Mouse (Mus musculus): ENCODE measurements around the gene Olfr92.
"Not testable (repeated sequence)": the region's sequence is repeated elsewhere in the genome, so short reads cannot be mapped to it uniquely, and the experiment has no call there.

The Olfr92 gene

DNA sequence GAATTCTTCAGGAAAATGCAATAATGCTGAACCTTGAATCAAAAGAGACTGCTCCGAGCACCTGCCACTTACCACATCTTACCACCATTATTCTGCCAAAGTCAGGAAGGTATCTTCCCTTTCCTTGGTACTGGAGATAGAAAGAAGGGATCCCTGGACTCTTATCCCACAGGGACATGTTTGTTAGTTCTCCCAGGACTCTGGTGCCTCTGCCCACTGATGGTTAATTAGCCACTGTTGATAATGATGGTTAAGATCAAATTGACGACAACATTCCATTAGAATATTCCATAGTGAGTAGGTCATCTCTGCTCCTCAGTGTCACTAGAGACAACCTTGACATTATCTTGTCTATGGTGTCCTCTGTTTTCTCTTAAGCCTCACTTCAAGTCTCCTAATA lies at the start of gene Olfr92:
TSS of gene Olfr92 (minus strand) at position 101 of the 400 bp plus-strand sequence.
- no peak for DNase-seq (ENCODE audit: low spot score)

DNA sequence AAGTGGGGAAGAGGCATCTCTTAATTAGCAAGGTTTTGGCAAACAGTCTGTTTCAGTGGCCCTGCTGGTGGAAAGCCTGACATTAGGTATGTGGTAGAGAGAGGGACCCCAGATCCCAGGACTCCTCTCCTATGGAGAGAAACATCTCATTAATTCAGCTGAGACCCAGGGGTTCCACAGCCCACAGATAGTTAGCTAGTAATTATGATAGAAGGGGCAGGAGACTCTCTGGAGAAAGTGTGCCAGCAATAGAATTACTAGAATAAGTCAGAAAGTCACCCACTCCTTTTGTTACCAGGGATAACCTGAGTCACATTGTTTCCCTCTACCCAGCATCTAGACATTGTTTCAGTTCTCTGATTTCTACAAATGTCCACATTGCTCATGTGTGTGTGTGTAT lies 41.5 kb upstream of the Olfr92 start, which contains the start of gene Olfr93:
TSS of gene Olfr93 (minus strand) at position 101 of the 400 bp plus-strand sequence.
- no peak for DNase-seq (ENCODE audit: low spot score)

DNA sequence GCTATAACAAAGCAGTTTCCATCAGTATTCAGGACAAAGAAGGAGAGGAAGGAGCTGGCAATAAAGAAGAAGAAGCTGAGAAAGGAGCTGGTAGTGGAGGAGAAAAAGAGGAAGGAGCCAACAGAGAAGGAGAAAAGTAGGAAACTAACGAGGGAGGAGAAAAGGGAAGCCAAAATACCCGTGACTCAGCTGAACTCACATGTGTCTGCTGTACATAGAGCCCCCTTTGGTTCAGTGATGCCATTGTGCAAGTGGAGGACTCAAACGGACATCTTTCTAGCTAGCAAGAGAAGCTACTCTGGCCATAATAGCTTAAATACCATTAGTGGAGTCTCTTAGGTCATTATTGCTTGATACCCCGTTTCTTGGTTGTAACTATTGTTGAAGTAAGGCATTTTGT lies 11.5 kb upstream of the Olfr92 start:
- not testable (repeated sequence) for DNase-seq (ENCODE audit: low spot score)

DNA sequence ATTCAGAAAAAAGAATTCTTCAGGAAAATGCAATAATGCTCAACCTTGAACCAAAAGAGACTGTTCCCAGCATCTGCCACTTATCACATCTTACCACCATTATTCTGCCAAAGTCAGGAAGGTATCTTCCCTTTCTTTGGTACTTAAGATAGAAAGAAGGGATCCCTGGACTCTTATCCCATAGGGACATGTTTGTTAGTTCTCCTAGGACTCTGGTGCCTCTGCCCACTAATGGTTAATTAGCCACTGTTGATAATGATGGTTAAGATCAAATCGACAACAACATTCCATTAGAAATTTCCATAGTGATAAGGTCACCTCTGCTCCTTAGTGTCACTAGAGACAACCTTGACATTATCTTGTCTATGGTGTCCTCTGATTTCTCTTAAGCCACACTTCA lies 21.7 kb downstream of the Olfr92 start, which contains the start of gene Olfr91:
TSS of gene Olfr91 (minus strand) at position 101 of the 400 bp plus-strand sequence.
- no peak for DNase-seq (ENCODE audit: low spot score)

DNA sequence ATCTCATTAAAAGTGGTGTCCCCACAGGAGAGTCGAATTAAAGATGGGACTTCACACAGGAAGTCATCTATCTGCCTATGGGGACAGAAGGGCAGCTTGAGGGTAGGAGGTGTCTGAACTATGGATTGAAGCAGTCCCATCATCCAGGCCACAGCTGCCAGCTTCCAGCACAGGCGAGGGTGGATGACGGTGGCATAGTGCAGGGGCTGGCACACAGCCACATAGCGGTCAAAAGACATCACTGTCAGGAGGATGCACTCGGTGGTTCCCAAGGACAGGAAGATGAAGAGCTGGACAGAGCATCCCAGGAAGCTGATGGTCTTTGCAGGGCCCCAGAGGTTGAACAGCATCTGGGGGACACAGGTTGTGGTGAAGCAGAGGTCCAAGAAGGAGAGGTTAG lies 26.6 kb downstream of the Olfr92 start:
- no peak for DNase-seq (ENCODE audit: low spot score)

DNA sequence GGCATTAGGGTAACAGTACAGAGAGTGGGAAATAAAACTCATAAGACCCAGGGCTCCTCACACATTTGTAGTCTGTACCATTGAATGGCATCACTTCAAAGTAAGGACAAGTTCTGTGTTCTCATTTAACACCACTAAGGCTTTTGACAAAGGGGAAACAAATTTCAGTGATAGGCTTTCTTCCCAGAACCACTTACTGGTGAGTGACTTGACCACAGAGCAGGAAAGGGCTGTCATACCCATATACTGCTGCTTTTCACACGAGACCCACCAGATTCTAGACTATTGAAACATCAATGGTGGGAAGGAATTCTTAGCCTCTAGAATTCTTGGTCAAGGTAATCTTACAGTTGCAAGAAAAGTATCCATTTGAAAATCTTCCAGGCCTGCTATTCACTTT lies 27.7 kb downstream of the Olfr92 start:
- no peak for DNase-seq (ENCODE audit: low spot score)

DNA sequence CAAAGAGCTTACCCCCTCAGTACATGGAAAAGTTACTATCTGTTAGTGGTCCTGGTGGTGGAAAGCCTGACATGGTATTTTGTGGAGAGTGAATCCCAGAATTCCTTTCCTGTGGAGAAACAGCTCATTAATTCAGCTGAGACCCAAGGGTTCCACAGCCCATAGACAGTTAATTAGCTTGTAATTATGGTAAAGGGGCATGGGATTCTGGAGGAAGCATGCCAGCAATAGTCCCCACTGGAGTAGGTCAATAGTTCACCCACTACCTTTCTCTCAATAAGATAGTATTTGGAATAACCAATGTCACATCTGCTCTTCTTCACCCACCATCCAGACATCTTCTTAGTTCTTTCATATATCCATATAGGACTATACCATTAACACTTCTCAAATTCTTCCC lies 31.5 kb downstream of the Olfr92 start, which contains the start of gene Olfr90:
TSS of gene Olfr90 (minus strand) at position 101 of the 400 bp plus-strand sequence.
- no peak for DNase-seq (ENCODE audit: low spot score)

DNA sequence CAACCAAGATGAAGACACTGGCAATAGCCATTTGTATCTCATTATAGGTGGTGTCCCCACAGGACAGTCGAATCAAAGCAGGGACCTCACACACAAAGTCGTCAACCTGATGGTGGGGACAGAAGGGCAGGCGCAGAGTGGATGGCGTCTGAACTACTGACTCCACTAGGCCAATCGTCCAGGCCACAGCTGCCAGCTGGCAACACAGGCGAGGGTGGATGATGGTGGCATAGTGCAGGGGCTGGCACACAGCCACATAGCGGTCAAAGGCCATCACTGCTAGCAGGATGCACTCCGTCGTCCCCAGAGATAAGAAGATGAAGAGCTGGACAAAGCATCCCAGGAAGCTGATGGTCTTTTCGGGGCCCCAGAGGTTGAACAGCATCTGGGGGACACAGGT lies 34.3 kb downstream of the Olfr92 start:
- no peak for DNase-seq (ENCODE audit: low spot score)

DNA sequence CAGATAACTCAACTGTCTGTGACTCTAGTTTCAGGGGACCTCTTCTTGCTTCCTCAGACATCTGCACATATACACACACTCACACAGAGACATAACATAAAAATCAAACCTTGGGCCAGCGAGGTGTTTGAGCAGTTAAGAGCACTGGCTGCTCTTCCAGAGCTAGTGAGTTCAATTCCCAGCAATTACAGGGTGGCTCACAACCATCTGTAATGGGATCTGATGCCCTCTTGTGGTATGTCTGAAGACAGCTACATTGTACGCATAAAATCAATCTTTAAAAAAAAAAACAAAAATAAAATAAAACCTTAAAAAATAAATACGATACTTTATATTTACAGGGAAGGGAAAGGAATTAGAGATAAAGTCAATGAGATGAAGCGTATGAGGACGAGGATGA lies 35.3 kb downstream of the Olfr92 start:
- no peak for DNase-seq (ENCODE audit: low spot score)

DNA sequence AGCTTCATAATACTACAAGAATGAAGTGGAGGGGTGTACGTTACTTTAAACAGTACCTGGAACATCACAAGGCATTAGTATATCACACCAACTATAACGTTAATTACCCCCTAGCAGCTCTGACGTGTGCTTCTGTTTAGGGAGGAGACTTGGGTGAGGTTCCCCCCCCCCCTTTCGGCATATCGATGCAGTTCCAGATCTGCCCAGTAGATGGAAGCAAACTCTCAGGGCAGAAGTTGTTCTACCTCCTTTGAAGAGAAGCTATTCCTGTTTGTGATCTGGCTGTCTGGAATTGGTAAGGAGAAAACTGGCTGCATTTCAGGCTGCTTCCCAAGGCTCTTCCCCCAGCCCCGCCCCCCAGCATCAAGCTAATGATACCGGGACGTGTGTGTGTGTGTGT lies 36.6 kb downstream of the Olfr92 start:
- peak; percentile 37 for DNase-seq (ENCODE audit: low spot score)

DNA sequence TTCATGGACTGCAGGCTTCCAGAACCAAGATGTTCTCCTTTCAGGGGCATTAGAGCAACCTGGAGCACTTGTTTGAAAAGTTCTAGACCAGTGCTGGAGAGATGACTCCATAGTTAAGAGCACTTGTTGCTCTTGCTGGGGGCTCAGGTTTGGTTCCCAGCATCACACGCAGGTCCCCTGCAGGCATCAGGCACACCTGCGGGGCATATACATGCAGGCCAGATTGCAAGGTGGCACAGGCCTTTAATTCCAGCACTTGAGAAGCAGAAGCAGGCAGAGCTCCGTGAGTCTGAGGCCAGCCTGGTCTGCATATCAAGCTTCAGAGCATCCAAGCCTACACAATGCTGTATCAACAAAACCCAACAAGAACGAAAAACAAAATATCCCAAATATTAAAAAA lies 38.2 kb downstream of the Olfr92 start:
- DNase-seq (ENCODE audit: low spot score): no peak

DNA sequence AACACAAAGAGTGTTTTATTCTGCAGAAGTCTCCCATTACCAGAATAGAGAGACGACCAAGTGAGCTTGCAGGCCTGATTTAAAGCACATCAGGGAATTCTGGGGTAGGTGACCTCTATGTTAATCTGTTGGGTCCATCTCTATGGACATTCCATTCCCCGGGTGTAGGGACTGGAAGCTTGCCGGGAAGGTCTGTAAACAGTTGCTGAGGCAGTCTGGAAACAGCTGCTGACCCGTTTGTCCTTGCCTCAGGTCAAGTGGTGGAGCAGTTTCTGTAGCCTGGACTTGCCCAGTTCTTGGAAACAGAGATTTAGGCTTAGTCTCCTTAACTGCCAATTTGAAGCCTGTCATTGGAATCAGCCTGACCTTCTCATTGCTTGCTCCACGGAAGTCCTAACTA lies 39.8 kb downstream of the Olfr92 start:
- DNase-seq (ENCODE audit: low spot score): no peak

DNA sequence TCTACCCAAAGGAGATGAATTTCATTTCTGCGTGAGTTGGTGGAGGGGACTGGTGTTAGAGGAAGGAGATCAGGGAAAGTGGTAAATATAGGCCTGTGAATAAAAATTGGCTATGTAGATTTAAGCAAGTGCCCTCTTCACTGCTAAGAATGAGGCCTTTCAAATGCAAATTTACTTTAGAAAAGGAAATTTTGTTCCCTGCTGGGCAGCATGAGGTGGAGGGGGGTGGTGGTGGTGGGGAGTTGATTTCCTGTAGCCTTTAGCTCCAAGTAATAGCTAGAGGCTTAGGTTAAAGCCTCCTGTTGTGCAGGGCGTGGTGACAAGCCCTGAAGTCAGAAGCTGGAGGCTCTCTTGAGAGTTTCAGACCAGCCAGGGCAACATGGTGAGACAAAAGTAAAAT lies 40.9 kb downstream of the Olfr92 start:
- DNase-seq (ENCODE audit: low spot score): no peak

DNA sequence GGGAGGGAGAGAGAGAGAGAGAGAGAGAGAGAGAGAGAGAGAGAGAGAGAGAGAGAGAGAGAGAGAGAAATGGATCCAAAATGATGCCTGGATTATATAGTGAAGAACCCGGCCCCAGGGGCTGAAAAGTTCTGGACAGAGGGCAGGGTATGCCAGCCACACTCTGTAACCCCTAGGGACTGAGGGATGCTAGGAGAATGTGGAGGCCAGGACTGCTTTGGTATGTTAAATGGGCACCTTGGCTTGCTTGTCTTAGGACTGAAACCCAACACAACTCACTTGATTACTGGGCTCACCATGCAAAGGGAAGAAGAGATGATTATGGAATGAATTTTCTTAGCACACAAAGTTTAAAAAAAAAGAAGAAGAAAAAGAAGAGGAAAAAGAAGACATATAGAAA lies 41.7 kb downstream of the Olfr92 start:
- DNase-seq (ENCODE audit: low spot score): no peak

DNA sequence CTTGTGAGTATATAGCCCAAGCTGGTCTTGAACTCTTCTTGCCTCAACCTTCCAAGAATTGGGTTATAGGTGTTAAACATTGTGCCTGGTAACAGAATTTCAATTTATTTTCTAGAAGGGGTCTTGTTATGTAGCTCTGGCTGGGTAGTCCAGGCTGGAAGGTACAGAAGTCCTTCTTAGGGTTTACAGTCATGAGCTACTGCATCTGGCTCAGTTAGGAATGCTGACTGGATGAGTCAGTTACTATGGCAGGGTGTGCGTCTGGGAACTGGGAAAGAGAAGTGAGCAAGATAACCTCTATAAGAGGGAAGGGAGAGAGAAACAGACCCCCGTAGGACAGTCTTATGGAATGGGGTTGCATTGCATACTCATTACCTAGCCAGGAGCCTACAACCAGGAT lies 44.1 kb downstream of the Olfr92 start:
- DNase-seq (ENCODE audit: low spot score): no peak

DNA sequence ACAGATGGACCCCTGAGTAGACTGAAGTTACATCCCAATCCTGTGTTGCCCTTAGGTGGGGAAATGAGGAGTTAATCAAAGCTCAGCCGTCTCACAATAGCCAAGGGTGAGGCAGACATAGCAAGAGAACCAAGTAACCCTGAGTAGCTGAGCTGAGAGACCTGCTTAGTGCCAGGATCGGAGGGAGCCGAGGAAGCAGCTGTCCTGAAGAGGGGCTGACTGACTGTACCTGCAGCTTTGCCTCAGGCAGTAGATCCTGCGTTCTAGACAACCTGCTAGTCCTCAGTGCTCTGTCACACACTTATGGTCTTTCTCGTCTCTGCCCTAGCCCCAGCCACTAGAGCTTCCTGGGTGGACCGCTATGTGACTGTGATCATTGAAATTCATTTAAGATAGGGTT lies 44.7 kb downstream of the Olfr92 start:
- DNase-seq (ENCODE audit: low spot score): no peak

DNA sequence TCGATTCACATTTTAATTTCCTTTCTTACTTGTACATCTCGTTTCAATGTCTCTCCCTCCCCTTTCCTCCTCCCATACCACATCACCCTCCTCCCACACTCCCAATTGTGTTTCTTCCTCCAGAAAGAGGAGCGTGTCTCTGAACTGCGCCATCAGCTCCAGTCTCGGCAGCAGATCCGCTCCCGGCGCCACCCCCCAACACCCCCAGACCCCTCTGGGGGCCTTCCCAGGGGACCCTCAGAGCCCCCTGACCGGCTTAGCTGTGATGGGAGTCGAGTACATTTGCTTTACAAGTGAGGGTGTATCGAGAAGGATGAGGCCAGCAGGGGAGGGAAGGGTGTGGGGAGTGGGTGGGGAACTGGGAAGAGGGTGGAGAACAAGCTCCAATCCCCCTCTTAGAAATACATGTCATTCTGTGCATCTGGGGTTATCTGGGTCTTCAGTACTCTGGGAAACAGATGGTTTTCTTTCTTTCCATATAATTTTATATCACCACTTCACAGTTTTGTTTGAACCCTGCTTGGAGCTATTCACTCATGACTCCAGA lies 47.1 kb downstream of the Olfr92 start:
- DNase-seq (ENCODE audit: low spot score): no peak

DNA sequence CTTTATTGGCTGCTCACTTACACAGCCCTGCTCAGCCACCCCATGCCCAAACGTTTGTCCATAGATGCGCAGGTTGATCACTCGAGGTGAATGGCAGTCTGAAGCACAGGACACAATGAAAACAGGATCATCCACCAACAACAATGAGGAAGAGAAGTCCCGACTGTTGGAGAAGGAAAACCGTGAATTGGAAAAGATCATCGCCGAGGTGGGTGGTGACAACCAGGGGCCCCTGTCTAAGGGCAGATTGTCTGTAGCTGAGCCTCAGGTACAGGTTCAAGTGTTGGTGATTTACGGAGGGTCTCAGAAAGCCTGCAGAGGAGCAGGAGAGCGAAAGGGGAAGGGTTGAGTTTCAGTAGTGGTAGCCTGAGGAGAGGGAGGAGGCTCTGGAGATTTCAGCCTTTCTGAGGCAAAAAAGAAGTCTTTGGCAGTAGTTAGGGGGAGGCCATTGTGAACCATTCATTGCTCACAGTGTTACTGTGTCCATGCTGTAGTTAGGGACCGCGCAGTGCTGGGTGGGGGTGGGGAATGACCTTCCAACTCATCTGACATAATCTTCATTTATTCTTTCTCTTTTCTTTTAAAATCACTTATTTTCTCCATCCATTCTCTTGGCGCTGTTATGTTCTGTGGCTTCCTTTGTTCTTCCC lies 47.7 kb downstream of the Olfr92 start:
- DNase-seq (ENCODE audit: low spot score): no peak

DNA sequence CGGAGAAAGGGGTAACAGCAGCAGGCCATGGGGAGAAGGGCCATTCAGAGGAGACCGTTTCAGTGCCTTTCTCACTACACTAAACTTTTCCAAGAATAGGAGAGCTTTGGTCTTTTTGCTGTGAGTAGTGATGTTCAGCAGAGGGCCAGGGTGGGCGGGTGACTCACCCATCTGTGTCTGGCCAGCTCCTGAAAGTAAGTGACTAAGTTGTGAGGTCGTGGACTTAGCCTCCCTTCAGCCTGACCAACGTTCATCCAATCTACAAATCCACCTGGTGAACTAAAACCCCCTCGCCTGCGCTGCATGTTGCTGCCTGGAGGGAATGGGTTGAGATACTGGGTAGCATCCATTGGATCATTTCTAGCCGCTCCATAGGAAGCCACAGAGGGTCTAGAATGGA lies 49.8 kb downstream of the Olfr92 start:
- no peak for DNase-seq (ENCODE audit: low spot score)

DNA sequence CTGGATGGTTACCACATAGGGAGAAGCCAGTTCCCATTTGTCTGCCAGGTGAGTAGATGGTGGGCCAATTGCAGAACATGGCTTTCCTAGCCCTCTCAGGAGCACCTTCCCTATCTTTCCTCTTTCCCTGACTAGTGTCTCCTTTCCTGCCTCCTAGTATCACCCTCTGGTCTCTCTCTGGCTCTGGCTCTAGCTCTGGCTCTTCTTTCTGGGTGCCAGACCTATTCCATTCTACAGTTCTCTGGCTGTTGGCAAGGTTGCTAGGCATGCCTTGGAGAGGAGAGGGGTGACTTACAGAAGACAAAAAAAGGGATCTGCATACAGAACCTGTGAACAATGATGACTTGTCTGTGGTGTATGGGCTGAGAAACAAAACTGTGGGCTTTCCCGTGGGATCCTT lies 52.0 kb downstream of the Olfr92 start:
- no peak for DNase-seq (ENCODE audit: low spot score)

DNA sequence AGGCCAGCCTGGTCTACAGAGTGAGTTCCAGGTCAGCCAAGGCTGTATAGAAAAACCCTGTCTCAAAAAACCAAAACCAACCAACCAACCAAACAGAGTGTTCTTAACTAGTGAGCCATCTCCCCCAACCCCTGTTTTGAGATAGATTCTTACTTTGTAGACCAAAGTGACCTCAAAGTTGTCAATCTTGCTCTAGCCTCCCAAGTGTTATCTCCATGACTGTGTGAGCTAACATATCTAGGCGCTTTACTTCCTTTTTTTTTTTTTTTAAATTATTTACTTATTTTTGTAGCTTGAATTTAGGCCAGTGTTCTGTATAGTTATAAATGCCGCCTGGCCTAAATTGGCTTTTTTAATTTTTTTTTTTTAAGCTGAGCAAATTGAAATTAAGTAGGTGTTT lies 53.9 kb downstream of the Olfr92 start:
- DNase-seq (ENCODE audit: low spot score): no peak

DNA sequence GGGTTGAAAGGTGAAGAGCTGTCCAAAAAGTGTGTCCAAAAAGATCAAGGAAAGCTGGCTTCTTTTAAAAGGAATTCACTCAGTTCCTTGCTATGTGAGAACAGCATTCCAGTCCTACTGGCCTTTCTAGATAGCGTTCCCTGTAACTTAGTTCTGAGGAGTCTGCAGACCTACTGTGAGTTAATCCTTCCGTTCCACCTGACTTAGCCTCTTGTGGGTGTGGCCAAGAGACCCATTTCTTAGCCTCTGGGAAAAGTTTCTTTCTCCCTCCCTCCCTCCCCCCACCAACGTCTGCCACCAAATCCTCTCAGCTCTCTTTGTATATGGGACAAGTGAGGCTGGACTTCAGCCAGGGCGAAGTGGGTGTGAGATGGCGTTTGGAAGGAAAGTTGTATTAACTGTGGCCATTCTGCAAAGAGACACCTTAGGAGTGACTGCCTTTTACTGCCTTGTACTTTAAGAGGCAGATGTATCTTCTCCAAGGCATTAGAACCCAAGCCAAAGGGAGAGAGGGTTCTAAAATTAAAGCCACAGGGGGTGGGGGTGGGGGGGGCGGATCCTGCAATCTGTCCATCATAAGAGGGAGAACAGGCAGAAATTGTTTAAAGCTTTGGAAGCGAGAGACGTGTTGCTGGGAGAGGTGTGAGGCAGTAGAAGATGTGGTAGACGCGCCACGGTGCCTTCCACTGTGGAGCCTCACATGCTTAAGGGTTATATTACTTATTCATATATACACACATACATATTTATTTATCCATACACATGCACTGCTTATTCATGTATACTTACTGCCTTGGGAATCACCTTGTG lies 56.0 kb downstream of the Olfr92 start:
- no peak for DNase-seq (ENCODE audit: low spot score)

DNA sequence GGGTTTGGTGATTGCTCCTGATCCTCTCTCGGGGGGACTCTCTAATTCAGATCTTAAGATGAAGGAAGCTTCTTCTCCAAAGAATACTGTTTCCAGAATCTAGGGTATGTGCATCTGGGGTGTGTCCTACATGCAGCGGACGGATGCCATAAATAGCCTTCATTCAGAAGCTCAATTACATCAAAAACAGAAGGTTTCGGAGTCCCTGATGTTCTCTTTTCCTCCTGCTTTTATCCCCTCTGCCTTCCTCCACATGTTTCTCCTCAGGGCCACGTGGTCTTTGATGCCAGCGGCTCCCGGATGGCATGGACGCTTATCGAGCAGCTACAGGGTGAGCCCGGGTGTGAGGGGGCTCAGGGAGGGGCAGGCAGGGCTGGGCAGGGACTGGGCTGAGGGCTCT lies 56.8 kb downstream of the Olfr92 start:
- no peak for DNase-seq (ENCODE audit: low spot score)

Measured in T-cell, adult 2 months (primary cell).